Mouse (Mus musculus): Measurements from ENCODE around the gene Pask.

- TF ChIP-seq POLR2A (IDR thresholded peaks at IDR 0.05; ENCODE audit: control insufficient read depth, low read depth, low read length) (no peak), CTCF (IDR thresholded peaks at IDR 0.05; ENCODE audit: control insufficient read depth, insufficient read depth, insufficient replicate concordance, low read depth, low read length) (no peak)
Observed at GRCm38 (mm10) chr1:93272409-93272821, 70.9 kb downstream of the Pask start.

All from testis, adult 2 months (tissue).